Mouse (Mus musculus) splenic B cell, adult 2 months (primary cell): ENCODE data around the gene Mical1.
"Not testable (repeated sequence)": the region's sequence is repeated elsewhere in the genome, so short reads cannot be mapped to it uniquely, and the experiment has no call there.

ENCODE experiments used
- DNase-seq: peaks from one replicate; pipeline ENCODE4 v3.0.0-alpha.2; 2011; ENCODE audit warnings: low read depth, low spot score
- H3K27me3 ChIP-seq: 2 replicates; pipeline ENCODE4 v1.6.1; 2012; ENCODE audit warnings: mild to moderate bottlenecking, low read length, moderate library complexity, mixed read lengths; ENCODE audit not compliant: control insufficient read depth, poor library complexity, insufficient read depth, severe bottlenecking
- H3K36me3 ChIP-seq: 2 replicates; pipeline ENCODE4 v1.6.1; 2012; ENCODE audit warnings: mild to moderate bottlenecking, low read length, moderate library complexity, mixed read lengths; ENCODE audit not compliant: control insufficient read depth, poor library complexity, insufficient read depth, severe bottlenecking

The Mical1 gene

GRCm38 (mm10) chr10:41489294-41489693 is 13.2 kb downstream of the Mical1 start:
- Histone ChIP-seq H3K27me3 (no peaks in the 10 kb centered on the region), H3K36me3 (peaks cover 7% of the 10 kb centered on the region)
- DNase-seq, result no peak

GRCm38 (mm10) chr10:41489708-41490517 is 13.8 kb downstream of the Mical1 start, which contains the start of the genes Smpd2 and Ppil6:
Smpd2 (minus strand) TSS chr10:41490369.
Ppil6 (plus strand) TSS chr10:41490439.
- H3K36me3 ChIP-seq, result peaks cover 7% of the 10 kb centered on the region
- peak; percentile 94 for DNase-seq
- no peaks in the 10 kb centered on the region for H3K27me3 ChIP-seq

- DNase-seq, result no peak
- peaks cover 3% of the 10 kb centered on the region for H3K36me3 ChIP-seq
- no peaks in the 10 kb centered on the region for H3K27me3 ChIP-seq
These were observed 14.4 kb downstream of the Mical1 start for GRCm38 (mm10) chr10:41490518-41490873.

- H3K36me3 ChIP-seq, result peaks cover 3% of the 10 kb centered on the region
- DNase-seq, result no peak
- no peaks in the 10 kb centered on the region for H3K27me3 ChIP-seq
These were observed 15.0 kb downstream of the Mical1 start for GRCm38 (mm10) chr10:41491111-41491510.

- no peaks in the 10 kb centered on the region; the same call in 1 of the 2 replicates for H3K27me3 ChIP-seq
- no peaks in the 10 kb centered on the region for H3K36me3 ChIP-seq
- no peak for DNase-seq
These were observed 24.8 kb downstream of the Mical1 start for GRCm38 (mm10) chr10:41500941-41501340.

- no peak for DNase-seq
- Histone ChIP-seq H3K27me3 (no peaks in the 10 kb centered on the region; the same call in 1 of the 2 replicates), H3K36me3 (no peaks in the 10 kb centered on the region)
These were observed 28.9 kb downstream of the Mical1 start for GRCm38 (mm10) chr10:41504996-41505395.

- not testable (repeated sequence) for H3K27me3 ChIP-seq, H3K36me3 ChIP-seq
- DNase-seq, result peak; percentile 84
These were observed 29.3 kb downstream of the Mical1 start for GRCm38 (mm10) chr10:41505446-41505845.

- Histone ChIP-seq H3K27me3 (no peaks in the 10 kb centered on the region; the same call in 1 of the 2 replicates), H3K36me3 (no peaks in the 10 kb centered on the region)
- DNase-seq, result peak; percentile 67
These were observed 33.0 kb downstream of the Mical1 start for GRCm38 (mm10) chr10:41509160-41509559.

- DNase-seq, result no peak
- Histone ChIP-seq H3K36me3 (no peaks in the 10 kb centered on the region), H3K27me3 (no peaks in the 10 kb centered on the region)
These were observed 38.2 kb downstream of the Mical1 start for GRCm38 (mm10) chr10:41514301-41514700.

- no peak for DNase-seq
- no peaks in the 10 kb centered on the region for H3K27me3 ChIP-seq
These were observed 38.8 kb downstream of the Mical1 start for GRCm38 (mm10) chr10:41514921-41515320.

GRCm38 (mm10) chr10:41518508-41518980 is 42.4 kb downstream of the Mical1 start:
- peaks cover 2% of the 10 kb centered on the region; the same call in 1 of the 2 replicates for H3K36me3 ChIP-seq
- peak; percentile 91 for DNase-seq
- H3K27me3 ChIP-seq, result no peaks in the 10 kb centered on the region

More at GRCm38 (mm10) chr10:41514921-41515320, 38.8 kb downstream of the Mical1 start:
- H3K36me3 ChIP-seq, result no peaks in the 10 kb centered on the region

GRCm38 (mm10) chr10:41518981-41519618 is 43.0 kb downstream of the Mical1 start, which contains the start of gene Cd164:
Cd164 (plus strand) TSS chr10:41519414.
- no peaks in the 10 kb centered on the region for H3K27me3 ChIP-seq
- peak; percentile 96 for DNase-seq
- peaks cover 2% of the 10 kb centered on the region; the same call in 1 of the 2 replicates for H3K36me3 ChIP-seq

- H3K27me3 ChIP-seq, result no peaks in the 10 kb centered on the region
- DNase-seq, result peak; percentile 70
- H3K36me3 ChIP-seq, result peaks cover 4% of the 10 kb centered on the region
These were observed 43.7 kb downstream of the Mical1 start for GRCm38 (mm10) chr10:41519640-41520409.

- DNase-seq, result no peak
- Histone ChIP-seq H3K27me3 (no peaks in the 10 kb centered on the region), H3K36me3 (peaks cover 4% of the 10 kb centered on the region)
These were observed 44.2 kb downstream of the Mical1 start for GRCm38 (mm10) chr10:41520410-41520673.
